Comparison of ENCODE assay signal across 20 mouse cellular contexts in the genomic region with DNA sequence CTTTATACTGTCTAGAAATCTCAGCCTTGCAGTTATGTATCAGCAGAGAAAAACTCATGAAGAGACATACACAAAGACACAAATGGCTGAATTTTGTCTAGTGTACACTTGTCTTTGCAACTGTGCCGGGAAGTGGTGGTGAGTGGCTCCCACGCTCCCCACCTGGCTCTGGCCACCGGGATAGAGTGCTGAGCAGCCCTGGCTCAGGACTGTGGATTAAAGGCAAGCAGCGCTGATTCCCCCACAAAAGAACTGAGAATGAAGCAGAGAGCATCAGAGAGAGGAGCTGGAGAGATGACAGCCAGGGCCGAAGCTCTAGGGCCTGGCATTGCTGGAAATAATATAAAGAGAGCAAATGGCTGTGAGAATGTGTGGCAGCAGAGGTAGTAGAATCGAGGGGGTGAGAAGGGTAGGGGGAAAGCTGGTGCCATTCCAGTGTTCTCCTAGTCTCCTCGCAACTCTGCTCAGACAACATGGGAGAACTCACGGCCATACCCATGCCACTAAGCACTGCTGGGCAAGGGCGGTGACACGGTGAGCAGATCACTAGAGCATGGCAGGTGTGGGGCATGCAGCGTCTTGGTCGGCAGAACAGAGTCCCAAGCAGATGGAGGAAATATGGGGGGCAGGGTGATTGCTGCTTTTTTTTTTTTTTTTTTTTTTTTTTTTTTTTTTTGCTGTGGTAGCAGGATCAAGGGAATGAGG.
DNase-seq lines count a peak whose midpoint lies in the region; ATAC-seq lines count a peak whose summit lies in the region.
"Had no signal": no experiment of that assay in that cellular context is flagged by ENCODE, and none has a peak within 500 bp of the region (broad histone marks: within the 10 kb centered on the region; RNA-seq: fewer than 3 reads in every experiment).

No protein-coding gene starts in this region.

- 0 out of 2 replicates have a peak, but pooled peaks cover 3% of the 10 kb centered on the region for H3K4me1 ChIP-seq in forebrain, embryonic 13.5 days
- no peaks in the 10 kb centered on the region for H3K4me1 ChIP-seq in forebrain, embryonic 14.5 days (ENCODE audit: control insufficient read depth, insufficient read depth, low read length)
- peaks cover 3% of the 10 kb centered on the region for H3K4me1 ChIP-seq in midbrain, embryonic 11.5 days (ENCODE audit: control insufficient read depth, insufficient read depth, low read length)
- H3K4me1 ChIP-seq: heart, embryonic 15.5 days; hindbrain, embryonic 15.5 days; limb, embryonic 15.5 days; neural tube, embryonic 13.5 days; stomach, embryonic 15.5 days had no signal

- 23% methylated on average over 12 of the region's 12 CpGs for WGBS in forebrain, embryonic 13.5 days
- 19% methylated on average over 12 of the region's 12 CpGs for WGBS in forebrain, embryonic 14.5 days
- 15% methylated on average over 12 of the region's 12 CpGs for WGBS in midbrain, embryonic 11.5 days

- no peaks in the 10 kb centered on the region for H3K9me3 ChIP-seq in forebrain, embryonic 13.5 days (replicated peaks)
- H3K9me3 ChIP-seq in forebrain, embryonic 14.5 days (replicated peaks; ENCODE audit: control insufficient read depth, low read length): no peaks in the 10 kb centered on the region
- no peaks in the 10 kb centered on the region for H3K9me3 ChIP-seq in midbrain, embryonic 11.5 days (ENCODE audit: control insufficient read depth, low read length)
- H3K9me3 ChIP-seq: heart, embryonic 15.5 days; hindbrain, embryonic 15.5 days; limb, embryonic 15.5 days; neural tube, embryonic 13.5 days; stomach, embryonic 15.5 days had no signal

- 0 out of 2 replicates have a peak overlapping the region, but pooled peaks have one; percentile 12 for H3K4me2 ChIP-seq in forebrain, embryonic 13.5 days
- no peak overlapping the region for H3K4me2 ChIP-seq in forebrain, embryonic 14.5 days (ENCODE audit: low read length)
- peak overlapping the region; percentile 16; the same call in 1 of the 2 replicates for H3K4me2 ChIP-seq in midbrain, embryonic 11.5 days
- H3K4me2 ChIP-seq: heart, embryonic 15.5 days; hindbrain, embryonic 15.5 days; limb, embryonic 15.5 days; neural tube, embryonic 13.5 days; stomach, embryonic 15.5 days had no signal

- no peak for DNase-seq in forebrain, embryonic 14.5 days (ENCODE audit: low spot score)
- DNase-seq in A20 (ENCODE audit: low read depth, low spot score): peak; percentile 4
- peak; percentile 10 for DNase-seq in ZHBTc4 (ENCODE audit: low read depth, low spot score)
- DNase-seq in midbrain, embryonic 11.5 days (ENCODE audit: low spot score, missing footprints): no peak
- DNase-seq in ovary, postnatal 10 days (ENCODE audit: low spot score): no peak
- no peak for DNase-seq in adrenal gland, adult 2 months
- DNase-seq in layer of hippocampus, adult 9-11 months: no peak
- DNase-seq: cerebellum, adult 9-10 months; heart, adult 11 months; kidney, adult 2 months; liver, postnatal 0 days; lung, postnatal 4 days; spleen, adult 18-20 months; thymus, postnatal 14 days had no signal

- peak; percentile 50; the same call in 1 of the 2 replicates for ATAC-seq in forebrain, embryonic 13.5 days
- no peak for ATAC-seq in forebrain, embryonic 14.5 days
- ATAC-seq in midbrain, embryonic 11.5 days (ENCODE audit: low FRiP score): peak; percentile 57
- ATAC-seq: liver, postnatal 0 days had no signal

- no peak overlapping the region for H3K27ac ChIP-seq in forebrain, embryonic 13.5 days
- H3K27ac ChIP-seq in forebrain, embryonic 14.5 days (ENCODE audit: low read depth, low read length): no peak overlapping the region
- no peak overlapping the region for H3K27ac ChIP-seq in midbrain, embryonic 11.5 days (ENCODE audit: low read depth, low read length)
- H3K27ac ChIP-seq: heart, embryonic 15.5 days; hindbrain, embryonic 15.5 days; limb, embryonic 15.5 days; neural tube, embryonic 13.5 days; stomach, embryonic 15.5 days had no signal

- H3K4me3 ChIP-seq in forebrain, embryonic 13.5 days: no peak overlapping the region
- H3K4me3 ChIP-seq in forebrain, embryonic 14.5 days (ENCODE audit: low read depth, low read length): no peak overlapping the region
- no peak overlapping the region for H3K4me3 ChIP-seq in midbrain, embryonic 11.5 days (ENCODE audit: low read depth, low read length)
- H3K4me3 ChIP-seq: heart, embryonic 15.5 days; hindbrain, embryonic 15.5 days; limb, embryonic 15.5 days; neural tube, embryonic 13.5 days; stomach, embryonic 15.5 days had no signal

- no peak overlapping the region for H3K9ac ChIP-seq in forebrain, embryonic 13.5 days
- no peak overlapping the region for H3K9ac ChIP-seq in forebrain, embryonic 14.5 days (ENCODE audit: low read length)
- H3K9ac ChIP-seq in midbrain, embryonic 11.5 days (ENCODE audit: low read length): no peak overlapping the region
- H3K9ac ChIP-seq: heart, embryonic 15.5 days; hindbrain, embryonic 15.5 days; limb, embryonic 15.5 days; liver, postnatal 0 days; neural tube, embryonic 13.5 days; stomach, embryonic 15.5 days had no signal

- no peaks in the 10 kb centered on the region for H3K36me3 ChIP-seq in forebrain, embryonic 13.5 days (ENCODE audit: poor library complexity, severe bottlenecking)
- H3K36me3 ChIP-seq in forebrain, embryonic 14.5 days (ENCODE audit: control insufficient read depth, insufficient read depth, low read length): no peaks in the 10 kb centered on the region
- no peaks in the 10 kb centered on the region for H3K36me3 ChIP-seq in midbrain, embryonic 11.5 days (ENCODE audit: control insufficient read depth, insufficient read depth, low read length)
- H3K36me3 ChIP-seq: heart, embryonic 15.5 days; hindbrain, embryonic 15.5 days; limb, embryonic 15.5 days; neural tube, embryonic 13.5 days; stomach, embryonic 15.5 days had no signal

- no peaks in the 10 kb centered on the region for H3K27me3 ChIP-seq in forebrain, embryonic 13.5 days
- H3K27me3 ChIP-seq in forebrain, embryonic 14.5 days (replicated peaks; ENCODE audit: control insufficient read depth, insufficient read depth, low read length): no peaks in the 10 kb centered on the region
- H3K27me3 ChIP-seq in midbrain, embryonic 11.5 days (ENCODE audit: control insufficient read depth, insufficient read depth, low read length): no peaks in the 10 kb centered on the region
- H3K27me3 ChIP-seq: heart, embryonic 15.5 days; hindbrain, embryonic 15.5 days; limb, embryonic 15.5 days; neural tube, embryonic 13.5 days; stomach, embryonic 15.5 days had no signal

Comparison
In these comparisons a context has a peak if more than half of its experiments do, and no peak if none do; other contexts are left out.
1. DNase-seq: peak in A20 (single experiment) and ZHBTc4 (single experiment); none in forebrain, embryonic 14.5 days (single experiment), midbrain, embryonic 11.5 days (single experiment), ovary, postnatal 10 days (single experiment), adrenal gland, adult 2 months (single experiment) and layer of hippocampus, adult 9-11 months (single experiment).